Mouse (Mus musculus): ENCODE measurements at regions not wholly inside any gene's neighbourhood (a gene's known extent, or its start where the extent isn't known, plus 50 kb on each side); places are given as distances from the start of the nearest gene placed in this dataset.

DNA sequence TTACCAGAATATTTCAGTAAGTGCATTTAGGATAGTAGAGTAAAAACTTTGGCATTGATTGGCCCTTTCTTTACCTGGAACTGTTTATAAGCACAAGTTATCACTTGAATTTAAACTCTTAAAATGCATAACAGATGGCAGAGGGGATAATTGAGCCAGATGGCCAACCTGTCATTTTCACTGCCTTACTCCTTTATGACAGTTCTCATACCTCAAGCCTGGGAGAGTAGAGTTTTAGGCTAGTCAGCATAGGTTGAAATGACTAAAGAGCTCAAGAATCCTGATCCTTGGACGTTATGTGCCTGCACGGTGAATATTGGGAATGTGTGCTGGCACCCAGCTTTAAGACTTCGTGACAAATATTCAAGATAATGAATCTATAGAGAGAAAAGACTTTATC, 369.1 kb upstream of the Slc35b3 start:
- Histone ChIP-seq H3K36me3 (replicated peaks) (no peaks in the 10 kb centered on the region), H3K4me3 (no peak overlapping the region), H3K27me3 (ENCODE audit: poor library complexity, severe bottlenecking) (no peaks in the 10 kb centered on the region), H3K27ac (no peak overlapping the region), H3K9me3 (no peaks in the 10 kb centered on the region), H3K4me1 (no peaks in the 10 kb centered on the region)
- no peak for DNase-seq (ENCODE audit: extremely low spot score, low spot score)
- 89% methylated on average over 3 of the region's 3 CpGs for WGBS

DNA sequence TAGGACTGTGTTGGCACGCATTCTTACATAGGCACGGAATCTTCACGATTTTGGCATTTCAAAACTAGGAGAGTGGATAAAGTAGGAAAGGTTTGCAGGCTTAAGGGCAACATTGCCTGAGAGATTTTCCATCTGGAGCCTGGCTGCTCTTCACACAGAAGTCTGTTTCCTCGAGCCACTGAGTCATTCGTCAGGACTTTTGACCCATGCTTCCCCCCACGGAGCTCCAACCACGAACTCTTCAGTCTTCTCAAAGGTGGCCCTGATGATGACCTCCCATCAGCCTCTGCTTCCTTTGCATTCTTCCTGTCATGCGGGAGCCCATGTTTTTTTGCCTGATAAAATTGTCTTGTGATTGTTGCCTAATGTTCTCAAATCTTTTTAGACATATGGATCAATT, 365.5 kb upstream of the Slc35b3 start:
- no peaks in the 10 kb centered on the region for H3K36me3 ChIP-seq (replicated peaks)
- H3K27me3 ChIP-seq (ENCODE audit: poor library complexity, severe bottlenecking), result no peaks in the 10 kb centered on the region
- DNase-seq (ENCODE audit: extremely low spot score, low spot score), result no peak
- no peak overlapping the region for H3K4me3 ChIP-seq
- H3K27ac ChIP-seq, result no peak overlapping the region
- no peaks in the 10 kb centered on the region for H3K4me1 ChIP-seq
- no peaks in the 10 kb centered on the region for H3K9me3 ChIP-seq
- 87% methylated on average over 8 of the region's 8 CpGs for whole genome bisulfite sequencing

DNA sequence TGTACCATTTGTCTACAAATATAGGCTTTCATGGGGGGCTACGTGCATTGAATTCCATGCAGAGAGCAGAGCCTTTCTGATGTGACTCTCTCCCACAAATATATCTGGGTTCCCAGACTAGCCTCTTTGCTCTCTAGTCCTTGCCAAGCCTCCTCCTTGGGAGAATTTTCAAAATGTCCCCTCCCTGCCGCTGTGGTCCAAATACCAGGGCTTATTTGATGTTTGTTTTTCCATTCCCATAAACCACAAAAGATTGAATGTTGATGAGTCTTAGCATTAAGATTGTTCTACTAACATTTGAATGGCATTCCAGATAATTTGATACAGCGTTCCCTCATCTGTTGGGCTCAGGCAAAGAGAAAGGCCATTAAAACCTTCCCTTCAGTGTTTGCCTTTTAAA, 360.4 kb upstream of the Slc35b3 start:
- no peak for DNase-seq (ENCODE audit: extremely low spot score, low spot score)
- Histone ChIP-seq H3K9me3 (no peaks in the 10 kb centered on the region), H3K4me1 (no peaks in the 10 kb centered on the region), H3K4me3 (no peak overlapping the region), H3K27ac (no peak overlapping the region), H3K27me3 (ENCODE audit: poor library complexity, severe bottlenecking) (no peaks in the 10 kb centered on the region), H3K36me3 (replicated peaks) (no peaks in the 10 kb centered on the region)
- WGBS, result 98% methylated on average over 3 of the region's 3 CpGs

DNA sequence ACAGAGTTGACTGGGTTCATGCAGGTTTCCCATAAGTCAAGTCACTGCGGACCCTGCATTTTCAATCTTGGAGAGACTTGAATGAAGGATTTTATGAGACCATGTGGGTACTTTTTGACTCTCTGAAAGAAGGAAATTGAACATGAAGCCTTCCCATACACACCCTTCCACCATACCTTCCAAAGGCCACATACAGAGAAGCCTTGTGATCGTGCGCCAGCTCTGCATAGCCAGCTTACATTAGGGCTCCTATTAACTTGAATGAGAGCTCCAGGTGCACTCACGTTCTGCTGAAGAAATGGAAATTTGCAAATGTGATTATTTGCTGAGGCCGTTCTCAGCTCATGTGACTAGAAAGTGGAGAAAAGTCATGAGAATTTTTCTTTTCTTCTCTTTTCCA, 349.1 kb upstream of the Slc35b3 start:
- WGBS, result 96% methylated on average over 5 of the region's 5 CpGs
- no peak for DNase-seq (ENCODE audit: extremely low spot score, low spot score)
- H3K27ac ChIP-seq, result no peak overlapping the region

DNA sequence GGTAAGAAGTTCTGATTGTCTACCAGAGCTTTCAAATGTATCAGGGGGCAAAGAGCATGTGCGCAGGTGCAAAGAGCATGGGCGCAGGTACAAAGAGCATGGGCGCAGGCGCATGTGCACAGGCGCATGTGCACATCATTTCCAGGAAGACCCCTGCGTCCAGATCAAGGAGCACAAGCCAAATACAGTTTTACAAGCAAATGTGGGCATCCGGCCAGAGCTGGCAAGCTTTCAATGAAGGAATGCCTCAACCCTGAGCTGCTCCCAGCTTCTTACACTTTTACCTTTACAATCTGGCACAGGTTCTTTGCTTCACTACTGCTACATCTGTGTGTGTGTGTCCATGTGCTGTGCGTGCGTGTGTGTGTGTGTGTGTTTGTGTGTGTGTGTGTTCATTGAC, 347.2 kb upstream of the Slc35b3 start:
- whole genome bisulfite sequencing, result 96% methylated on average over 9 of the region's 9 CpGs
- H3K9me3 ChIP-seq, result no peaks in the 10 kb centered on the region
- H3K4me1 ChIP-seq, result peaks cover 10% of the 10 kb centered on the region
- DNase-seq (ENCODE audit: extremely low spot score, low spot score), result no peak
- no peak overlapping the region for H3K4me3 ChIP-seq
- H3K27me3 ChIP-seq (ENCODE audit: poor library complexity, severe bottlenecking), result no peaks in the 10 kb centered on the region
- no peak overlapping the region for H3K27ac ChIP-seq
- H3K36me3 ChIP-seq (replicated peaks), result no peaks in the 10 kb centered on the region

More for the DNA sequence above, 349.1 kb upstream of the Slc35b3 start:
- Histone ChIP-seq H3K36me3 (replicated peaks) (no peaks in the 10 kb centered on the region), H3K27me3 (ENCODE audit: poor library complexity, severe bottlenecking) (no peaks in the 10 kb centered on the region), H3K4me1 (peaks cover 13% of the 10 kb centered on the region), H3K4me3 (no peak overlapping the region), H3K9me3 (no peaks in the 10 kb centered on the region)

GRCm38 (mm10) chr13:39306851-39307250, 346.2 kb upstream of the Slc35b3 start:
- Histone ChIP-seq H3K9me3 (no peaks in the 10 kb centered on the region), H3K27me3 (ENCODE audit: poor library complexity, severe bottlenecking) (no peaks in the 10 kb centered on the region), H3K27ac (no peak overlapping the region), H3K36me3 (replicated peaks) (no peaks in the 10 kb centered on the region), H3K4me1 (peaks cover 10% of the 10 kb centered on the region), H3K4me3 (no peak overlapping the region)
- WGBS, result 72% methylated on average over 3 of the region's 3 CpGs
- no peak for DNase-seq (ENCODE audit: extremely low spot score, low spot score)

GRCm38 (mm10) chr13:39297129-39297528, 336.5 kb upstream of the Slc35b3 start:
- Histone ChIP-seq H3K9me3 (no peaks in the 10 kb centered on the region), H3K36me3 (replicated peaks) (no peaks in the 10 kb centered on the region), H3K27me3 (ENCODE audit: poor library complexity, severe bottlenecking) (no peaks in the 10 kb centered on the region), H3K4me3 (no peak overlapping the region), H3K4me1 (no peaks in the 10 kb centered on the region), H3K27ac (no peak overlapping the region)
- WGBS, result 90% methylated on average over 6 of the region's 6 CpGs
- DNase-seq (ENCODE audit: extremely low spot score, low spot score), result no peak

DNA sequence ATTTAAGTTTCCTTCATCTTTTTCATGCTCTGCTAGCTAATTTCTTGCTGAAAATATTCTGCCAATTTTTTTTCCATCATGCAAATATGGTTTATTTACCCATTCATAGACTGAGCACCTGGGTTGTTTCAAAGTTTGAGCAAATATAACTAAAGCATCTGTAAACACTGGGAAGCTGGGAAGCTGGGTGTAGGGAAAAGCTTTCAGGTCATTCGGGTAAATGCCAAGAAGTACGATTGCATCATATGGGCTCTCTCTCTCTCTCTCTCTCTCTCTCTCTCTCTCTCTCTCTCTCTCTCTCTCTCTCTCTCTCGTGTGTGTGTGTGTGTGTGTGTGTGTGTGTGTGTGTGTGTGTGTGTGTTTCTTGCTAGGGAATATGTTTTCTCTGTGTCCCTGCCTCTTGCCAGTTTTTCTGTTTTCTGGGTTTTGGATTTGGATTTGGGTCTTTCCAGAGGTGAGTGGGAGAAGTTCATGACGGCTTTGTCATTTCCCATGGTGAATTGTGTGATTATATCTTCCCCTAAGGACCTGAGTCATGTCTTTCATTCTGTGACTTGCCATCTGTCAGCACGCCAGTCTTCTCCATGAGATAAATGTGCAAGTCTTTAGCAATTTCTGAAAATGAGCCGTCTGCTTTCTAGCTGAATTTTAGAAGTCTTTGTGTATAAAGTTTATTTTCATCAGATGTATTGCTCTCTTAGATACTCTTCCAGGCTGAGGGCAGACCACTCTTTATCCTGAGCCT, 329.7 kb upstream of the Slc35b3 start:
- Histone ChIP-seq H3K4me1 (no peaks in the 10 kb centered on the region), H3K27me3 (ENCODE audit: poor library complexity, severe bottlenecking) (no peaks in the 10 kb centered on the region), H3K9me3 (no peaks in the 10 kb centered on the region), H3K27ac (no peak overlapping the region), H3K36me3 (replicated peaks) (no peaks in the 10 kb centered on the region), H3K4me3 (no peak overlapping the region)
- no peak for DNase-seq (ENCODE audit: extremely low spot score, low spot score)
- WGBS, result 91% methylated on average over 5 of the region's 6 CpGs

- H3K27ac ChIP-seq, result no peak overlapping the region
- 96% methylated on average over 2 of the region's 2 CpGs for WGBS
- no peak for DNase-seq (ENCODE audit: extremely low spot score, low spot score)
- H3K36me3 ChIP-seq (replicated peaks), result no peaks in the 10 kb centered on the region
- H3K4me1 ChIP-seq, result no peaks in the 10 kb centered on the region
- H3K27me3 ChIP-seq (ENCODE audit: poor library complexity, severe bottlenecking), result no peaks in the 10 kb centered on the region
- no peaks in the 10 kb centered on the region for H3K9me3 ChIP-seq
- no peak overlapping the region for H3K4me3 ChIP-seq
Observed at GRCm38 (mm10) chr13:39282272-39282671, 321.6 kb upstream of the Slc35b3 start.

GRCm38 (mm10) chr13:39278101-39278500, 317.4 kb upstream of the Slc35b3 start:
- no peaks in the 10 kb centered on the region for H3K4me1 ChIP-seq
- H3K27ac ChIP-seq, result no peak overlapping the region
- no peaks in the 10 kb centered on the region for H3K36me3 ChIP-seq (replicated peaks)
- no peaks in the 10 kb centered on the region for H3K27me3 ChIP-seq (ENCODE audit: poor library complexity, severe bottlenecking)
- no peaks in the 10 kb centered on the region for H3K9me3 ChIP-seq
- DNase-seq (ENCODE audit: extremely low spot score, low spot score), result no peak
- 96% methylated on average over 1 of the region's 1 CpGs for WGBS
- no peak overlapping the region for H3K4me3 ChIP-seq

- no peak for DNase-seq (ENCODE audit: extremely low spot score, low spot score)
- no peak overlapping the region for H3K27ac ChIP-seq
- 40% methylated on average over 5 of the region's 5 CpGs for WGBS
- H3K4me3 ChIP-seq, result no peak overlapping the region
- no peaks in the 10 kb centered on the region for H3K9me3 ChIP-seq
- no peaks in the 10 kb centered on the region for H3K36me3 ChIP-seq (replicated peaks)
- no peaks in the 10 kb centered on the region for H3K4me1 ChIP-seq
- H3K27me3 ChIP-seq (ENCODE audit: poor library complexity, severe bottlenecking), result no peaks in the 10 kb centered on the region
Observed at GRCm38 (mm10) chr13:39266024-39266423, 305.3 kb upstream of the Slc35b3 start.

GRCm38 (mm10) chr13:39256708-39257107, 296.0 kb upstream of the Slc35b3 start:
- Histone ChIP-seq H3K4me1 (peaks cover 8% of the 10 kb centered on the region), H3K4me3 (no peak overlapping the region), H3K9me3 (no peaks in the 10 kb centered on the region), H3K36me3 (replicated peaks) (no peaks in the 10 kb centered on the region), H3K27ac (0 out of 2 replicates have a peak overlapping the region, but pooled peaks have one; percentile 6), H3K27me3 (ENCODE audit: poor library complexity, severe bottlenecking) (no peaks in the 10 kb centered on the region)
- no peak for DNase-seq (ENCODE audit: extremely low spot score, low spot score)
- WGBS, result 47% methylated on average over 3 of the region's 3 CpGs

DNA sequence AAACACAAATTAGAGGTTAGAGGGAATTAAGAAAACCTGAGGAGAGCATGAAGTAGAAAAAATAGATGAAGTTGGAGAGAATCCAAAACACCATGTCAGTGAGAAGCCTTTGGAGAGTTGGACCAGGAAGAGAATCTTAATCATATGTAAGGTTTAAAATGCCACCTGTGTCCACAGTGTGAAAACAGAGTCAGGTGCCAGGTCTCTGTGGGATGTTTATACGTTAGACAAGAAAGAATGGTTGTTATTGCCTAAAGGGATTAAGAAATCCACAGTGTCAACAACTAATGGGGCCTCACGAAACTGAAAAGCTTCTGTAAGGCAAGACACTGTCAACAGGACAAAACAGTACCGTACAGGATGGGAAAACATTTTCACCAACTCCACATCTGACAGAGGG, 294.7 kb upstream of the Slc35b3 start:
- Histone ChIP-seq H3K27me3 (ENCODE audit: poor library complexity, severe bottlenecking) (no peaks in the 10 kb centered on the region), H3K4me3 (no peak overlapping the region), H3K36me3 (replicated peaks) (no peaks in the 10 kb centered on the region), H3K4me1 (peaks cover 8% of the 10 kb centered on the region), H3K9me3 (no peaks in the 10 kb centered on the region), H3K27ac (no peak overlapping the region)
- DNase-seq (ENCODE audit: extremely low spot score, low spot score), result no peak
- 83% methylated on average over 3 of the region's 3 CpGs for whole genome bisulfite sequencing

DNA sequence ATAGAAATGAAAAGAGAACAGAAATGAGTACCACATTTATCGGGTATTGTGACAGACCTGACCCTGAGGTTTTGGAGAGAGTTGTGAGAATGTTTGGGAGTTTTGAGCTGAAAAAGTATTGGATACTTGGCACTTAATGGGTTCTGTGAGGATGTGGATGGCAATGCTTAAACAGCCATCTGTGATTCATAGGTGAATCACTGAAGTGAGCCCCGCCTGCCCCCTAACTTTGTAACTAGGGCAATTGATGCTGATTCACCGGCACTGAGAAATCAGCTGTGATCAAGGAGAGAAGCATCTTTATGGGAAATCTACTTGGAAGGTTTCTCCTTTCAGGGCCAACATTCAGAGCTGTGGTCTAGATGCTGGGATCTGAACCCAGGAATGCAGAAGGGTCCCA, 291.9 kb upstream of the Slc35b3 start:
- no peak overlapping the region for H3K27ac ChIP-seq
- H3K27me3 ChIP-seq (ENCODE audit: poor library complexity, severe bottlenecking), result no peaks in the 10 kb centered on the region
- H3K9me3 ChIP-seq, result no peaks in the 10 kb centered on the region
- no peak for DNase-seq (ENCODE audit: extremely low spot score, low spot score)
- 94% methylated on average over 3 of the region's 3 CpGs for WGBS
- no peaks in the 10 kb centered on the region for H3K36me3 ChIP-seq (replicated peaks)
- H3K4me3 ChIP-seq, result no peak overlapping the region
- H3K4me1 ChIP-seq, result peaks cover 8% of the 10 kb centered on the region
